Mouse (Mus musculus) liver, embryonic 13.5 days (tissue): ENCODE measurements around the gene Nup35. TPM values are rescaled to one million over a fixed set of nuclear protein-coding genes. Genes with fewer than 3 reads are reported as not detected.
A peak's percentile ranks its signal among the peaks of the same experiment; 100 is the strongest.

Experiments used
- microRNA counts: library from miRNA; unstranded; fragments of <30 nt; microRNA quantifications from one replicate; lab custom pipeline; 2016
- microRNA-seq: library from miRNA; unstranded; fragments of <30 nt; microRNA quantifications from one replicate; pipeline ENCODE4, GENCODE M21; 2016
- polyA plus RNA-seq: library from polyadenylated mRNA; unstranded; fragments of >200 nt; fragmentation: Nextera tagmentation; extraction: Ambion mirVana; gene quantifications from 2 replicates; pipeline ENCODE4 v1.2.1, GENCODE M21; 2015

The Nup35 gene
- polyA plus RNA-seq, 1 experiment from 2014 or later: 41.5 TPM

MicroRNAs encoded within 50 kb of the gene (microRNA counts, 519-probe panel; counts per million panel counts)
- 2,235 counts per million, percentile 8 among the panel's probes with 10 or more counts for microRNA mmu-miR-684 (lab: Ali Mortazavi, UCI)

Small RNAs within 50 kb of the gene (microRNA-seq; reads per million reads assigned to microRNA genes)
- gene Mir684-1: not detected

Other genes with a start within 250 kb of the Nup35 start
- gene Frzb, start 169.6 kb upstream of the Nup35 start, polyA plus RNA-seq: 1.2 and 1.4 TPM in 2 replicates
- 14.7 and 18.2 TPM in 2 replicates for gene Nckap1, start 35.9 kb upstream of the Nup35 start, polyA plus RNA-seq
- gene Dusp19, start 191 bp upstream of the Nup35 start, polyA plus RNA-seq: 7.3 and 7.4 TPM in 2 replicates